Mouse (Mus musculus) kidney, embryonic 16.5 days (tissue): Measurements from ENCODE around the gene Sergef. TPM values are rescaled to one million over a fixed set of nuclear protein-coding genes. Genes with fewer than 3 reads are reported as not detected.

Experiments used
- ATAC-seq: fragments of 200-750 bp; cut with Nextera tagmentation; 2 replicates; pipeline ENCODE4 v1.8.0; 2017; ENCODE audit warnings: moderate TSS enrichment; ENCODE audit not compliant: low FRiP score, low TSS enrichment
- H3K27ac ChIP-seq: fragments of 300-500 bp; sonication (generic); 2 replicates; pipeline ENCODE4 v1.5.1; 2014; ENCODE audit warnings: low read length
- H3K27me3 ChIP-seq: fragments of 300-500 bp; sonication (generic); 2 replicates; pipeline ENCODE4 v1.6.1; 2014; ENCODE audit warnings: low read length, control low read depth, mixed read lengths; ENCODE audit not compliant: insufficient read depth
- H3K36me3 ChIP-seq: fragments of 300-500 bp; sonication (generic); 2 replicates; pipeline ENCODE4 v1.6.1; 2014; ENCODE audit warnings: low read length, control low read depth, mixed read lengths; ENCODE audit not compliant: insufficient read depth
- H3K4me1 ChIP-seq: fragments of 300-500 bp; sonication (generic); 2 replicates; pipeline ENCODE4 v1.6.1; 2014; ENCODE audit warnings: low read length, control low read depth, mixed read lengths; ENCODE audit not compliant: insufficient read depth
- H3K4me2 ChIP-seq: fragments of 300-500 bp; sonication (generic); replicated peaks from 2 replicates; pipeline ENCODE4 v1.6.1; 2014; ENCODE audit warnings: low read depth, low read length
- H3K4me3 ChIP-seq: fragments of 300-500 bp; sonication (generic); 2 replicates; pipeline ENCODE4 v1.5.1; 2014; ENCODE audit warnings: mild to moderate bottlenecking, low read length
- H3K9ac ChIP-seq: fragments of 300-500 bp; sonication (generic); replicated peaks from 2 replicates; pipeline ENCODE4 v1.6.1; 2014; ENCODE audit warnings: low read length
- H3K9me3 ChIP-seq: fragments of 300-500 bp; sonication (generic); 2 replicates; pipeline ENCODE4 v1.6.1; 2016; ENCODE audit warnings: low read length, control low read depth
- WGBS: fragments of 180-500 bp; shearing (Covaris S2); extraction: QIAGEN DNeasy Blood & Tissue Kit; methylation state at CpG from one replicate; pipeline ENCODE4 v1.1.7; 2014; 5-methylcytosine and 5-hydroxymethylcytosine counted together
- polyA plus RNA-seq: library from polyadenylated mRNA; unstranded; fragments of >200 nt; fragmentation: Nextera tagmentation; extraction: Ambion mirVana; gene quantifications from 2 replicates; pipeline ENCODE4 v1.2.1, GENCODE M21; 2015

The Sergef gene
- polyA plus RNA-seq, 1 experiment from 2014 or later = 14.7 TPM

GRCm38 (mm10) chr7:46517158-46517557, 122.4 kb downstream of the Sergef start:
- WGBS = 65% methylated on average over 5 of the region's 5 CpGs
- H3K27ac ChIP-seq = no peak overlapping the region
- H3K36me3 ChIP-seq = no peaks in the 10 kb centered on the region
- no peak overlapping the region for H3K4me3 ChIP-seq
- H3K9me3 ChIP-seq = no peaks in the 10 kb centered on the region
- no peaks in the 10 kb centered on the region for H3K4me1 ChIP-seq
- ATAC-seq = no peak
- H3K27me3 ChIP-seq = no peaks in the 10 kb centered on the region
- H3K4me2 ChIP-seq = no peak overlapping the region
- H3K9ac ChIP-seq = no peak overlapping the region

DNA sequence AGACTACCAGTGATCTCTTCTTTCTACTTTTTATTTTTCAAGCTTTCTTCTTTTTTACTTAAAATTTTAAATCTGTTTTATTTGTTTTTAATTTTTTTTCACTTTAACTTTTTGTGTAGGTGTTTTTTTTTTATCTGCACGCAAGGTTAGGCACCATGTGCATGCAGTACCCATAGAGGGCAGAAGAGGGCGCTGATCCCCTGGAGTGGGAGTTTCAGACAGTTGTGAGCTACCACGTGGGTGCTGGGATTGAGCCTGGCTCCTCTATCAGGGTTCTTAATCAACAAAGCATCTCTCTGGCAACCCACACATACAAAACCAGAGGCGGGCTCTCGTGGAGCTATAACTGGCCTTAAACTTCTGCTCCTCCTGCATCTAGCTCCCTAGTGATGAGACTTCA, 123.6 kb downstream of the Sergef start:
- Histone ChIP-seq H3K27ac (no peak overlapping the region), H3K4me3 (no peak overlapping the region), H3K4me1 (no peaks in the 10 kb centered on the region), H3K9ac (no peak overlapping the region), H3K36me3 (no peaks in the 10 kb centered on the region), H3K9me3 (no peaks in the 10 kb centered on the region), H3K27me3 (no peaks in the 10 kb centered on the region), H3K4me2 (no peak overlapping the region)
- WGBS = 77% methylated on average over 5 of the region's 5 CpGs
- ATAC-seq = no peak

GRCm38 (mm10) chr7:46514981-46515380, 124.6 kb downstream of the Sergef start:
- WGBS = 91% methylated on average over 8 of the region's 8 CpGs
- Histone ChIP-seq H3K4me1 (no peaks in the 10 kb centered on the region), H3K36me3 (no peaks in the 10 kb centered on the region)

GRCm38 (mm10) chr7:46513562-46513961, 126.0 kb downstream of the Sergef start:
- H3K9me3 ChIP-seq = no peaks in the 10 kb centered on the region
- ATAC-seq = no peak
- WGBS = 79% methylated on average over 8 of the region's 8 CpGs

More at GRCm38 (mm10) chr7:46514981-46515380, 124.6 kb downstream of the Sergef start:
- no peaks in the 10 kb centered on the region for H3K9me3 ChIP-seq
- no peak for ATAC-seq
- H3K4me2 ChIP-seq = no peak overlapping the region
- no peak overlapping the region for H3K9ac ChIP-seq
- H3K4me3 ChIP-seq = no peak overlapping the region
- H3K27ac ChIP-seq = no peak overlapping the region
- H3K27me3 ChIP-seq = no peaks in the 10 kb centered on the region

GRCm38 (mm10) chr7:46512792-46513191, 126.8 kb downstream of the Sergef start:
- ATAC-seq = no peak
- Histone ChIP-seq H3K9me3 (no peaks in the 10 kb centered on the region), H3K9ac (no peak overlapping the region), H3K27me3 (no peaks in the 10 kb centered on the region), H3K4me1 (peaks cover 8% of the 10 kb centered on the region; the same call in 1 of the 2 replicates), H3K4me2 (no peak overlapping the region), H3K4me3 (no peak overlapping the region), H3K36me3 (no peaks in the 10 kb centered on the region), H3K27ac (no peak overlapping the region)
- 63% methylated on average over 5 of the region's 5 CpGs for WGBS

More at GRCm38 (mm10) chr7:46513562-46513961, 126.0 kb downstream of the Sergef start:
- no peaks in the 10 kb centered on the region for H3K27me3 ChIP-seq
- peaks cover 8% of the 10 kb centered on the region; the same call in 1 of the 2 replicates for H3K4me1 ChIP-seq
- no peak overlapping the region for H3K9ac ChIP-seq
- H3K4me2 ChIP-seq = no peak overlapping the region
- H3K4me3 ChIP-seq = no peak overlapping the region
- H3K36me3 ChIP-seq = no peaks in the 10 kb centered on the region
- H3K27ac ChIP-seq = no peak overlapping the region

GRCm38 (mm10) chr7:46510806-46511205, 128.8 kb downstream of the Sergef start:
- H3K27ac ChIP-seq = no peak overlapping the region
- no peak for ATAC-seq
- no peak overlapping the region for H3K4me3 ChIP-seq
- H3K4me1 ChIP-seq = peaks cover 8% of the 10 kb centered on the region; the same call in 1 of the 2 replicates
- no peaks in the 10 kb centered on the region for H3K27me3 ChIP-seq
- H3K9ac ChIP-seq = no peak overlapping the region
- no peaks in the 10 kb centered on the region for H3K9me3 ChIP-seq
- H3K36me3 ChIP-seq = no peaks in the 10 kb centered on the region
- no peak overlapping the region for H3K4me2 ChIP-seq
- WGBS = 84% methylated on average over 2 of the region's 2 CpGs

GRCm38 (mm10) chr7:46509391-46510310, 130.0 kb downstream of the Sergef start:
- H3K4me3 ChIP-seq = no peak overlapping the region
- no peaks in the 10 kb centered on the region for H3K9me3 ChIP-seq
- 0 out of 2 replicates have a peak, but pooled peaks have one; percentile 39 for ATAC-seq
- no peak overlapping the region for H3K9ac ChIP-seq
- WGBS = 54% methylated on average over 24 of the region's 24 CpGs
- H3K36me3 ChIP-seq = no peaks in the 10 kb centered on the region
- H3K4me2 ChIP-seq = no peak overlapping the region
- peaks cover 8% of the 10 kb centered on the region; the same call in 1 of the 2 replicates for H3K4me1 ChIP-seq
- peak overlapping the region; percentile 24; the same call in 1 of the 2 replicates for H3K27ac ChIP-seq
- no peaks in the 10 kb centered on the region for H3K27me3 ChIP-seq

GRCm38 (mm10) chr7:46508590-46509318, 130.9 kb downstream of the Sergef start:
- no peak overlapping the region for H3K4me2 ChIP-seq
- no peak overlapping the region for H3K4me3 ChIP-seq
- WGBS = 42% methylated on average over 12 of the region's 12 CpGs
- peaks cover 8% of the 10 kb centered on the region; the same call in 1 of the 2 replicates for H3K4me1 ChIP-seq
- no peak for ATAC-seq
- no peaks in the 10 kb centered on the region for H3K27me3 ChIP-seq
- H3K36me3 ChIP-seq = no peaks in the 10 kb centered on the region
- peak overlapping the region; percentile 24; the same call in 1 of the 2 replicates for H3K27ac ChIP-seq
- no peak overlapping the region for H3K9ac ChIP-seq
- H3K9me3 ChIP-seq = no peaks in the 10 kb centered on the region

- ATAC-seq = no peak
- no peaks in the 10 kb centered on the region for H3K9me3 ChIP-seq
- WGBS = 45% methylated on average over 4 of the region's 4 CpGs
- H3K4me2 ChIP-seq = no peak overlapping the region
- no peaks in the 10 kb centered on the region for H3K36me3 ChIP-seq
- H3K4me3 ChIP-seq = no peak overlapping the region
- no peaks in the 10 kb centered on the region for H3K27me3 ChIP-seq
- no peak overlapping the region for H3K9ac ChIP-seq
- peaks cover 6% of the 10 kb centered on the region for H3K4me1 ChIP-seq
- H3K27ac ChIP-seq = no peak overlapping the region
Observed at GRCm38 (mm10) chr7:46504157-46504556, 135.4 kb downstream of the Sergef start.
